Comparison of ENCODE assay signal across 21 mouse cellular contexts in the genomic region with DNA sequence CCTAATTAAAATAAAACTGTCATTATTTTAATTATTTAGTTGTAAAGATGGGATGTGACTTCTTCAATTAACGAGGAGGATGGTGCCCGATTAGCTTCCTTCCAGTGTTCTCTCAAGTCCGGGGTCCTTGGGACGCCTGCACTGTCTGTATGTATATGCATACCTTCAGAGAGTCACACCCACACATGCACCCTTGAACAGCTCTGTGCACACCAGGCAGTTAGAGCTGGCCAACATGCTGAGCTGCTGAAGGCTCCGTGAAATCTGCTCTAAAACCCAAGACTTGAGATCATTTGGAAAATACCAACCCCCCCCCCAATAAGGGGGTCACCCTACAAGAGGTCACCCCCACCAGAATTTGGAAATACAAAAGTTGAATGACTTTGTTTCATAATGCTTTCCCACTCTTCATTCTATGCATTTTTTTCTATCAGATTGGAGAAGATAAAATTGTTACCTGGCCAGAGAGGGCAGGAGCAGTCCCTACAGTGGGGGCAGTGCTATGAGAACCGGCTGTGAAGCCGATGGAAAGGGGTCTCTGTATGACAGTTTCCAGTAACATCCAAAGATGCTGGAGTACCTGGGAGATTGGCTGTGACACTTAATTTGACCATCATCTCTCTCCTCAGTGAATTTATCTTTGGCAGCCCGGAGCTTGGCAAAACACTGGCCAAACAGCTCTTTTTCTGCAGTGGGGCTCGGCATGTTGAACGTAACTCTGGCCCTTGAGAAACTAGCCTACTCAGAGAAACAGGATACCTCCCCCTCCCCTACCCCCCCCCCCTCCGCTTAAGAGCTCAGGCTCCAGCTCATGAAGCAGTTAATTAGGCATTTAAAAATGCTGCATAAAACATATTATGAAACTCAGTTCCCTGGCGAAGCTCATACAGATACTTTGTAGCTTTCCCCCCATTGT. TPM values are rescaled to one million over a fixed set of nuclear protein-coding genes. Genes with fewer than 3 reads are reported as not detected.
A peak's percentile ranks its signal among the peaks of the same experiment; 100 is the strongest.
DNase-seq lines count a peak whose midpoint lies in the region; ATAC-seq lines count a peak whose summit lies in the region.
"Had no signal": no experiment of that assay in that cellular context is flagged by ENCODE, and none has a peak within 500 bp of the region (broad histone marks: within the 10 kb centered on the region; RNA-seq: fewer than 3 reads in every experiment).

No protein-coding gene starts in this region.

- no peaks in the 10 kb centered on the region for H3K9me3 ChIP-seq in kidney, embryonic 14.5 days (ENCODE audit: control insufficient read depth, low read length)
- H3K9me3 ChIP-seq in limb, embryonic 11.5 days (ENCODE audit: control insufficient read depth, low read length): no peaks in the 10 kb centered on the region
- H3K9me3 ChIP-seq in limb, embryonic 10.5 days (replicated peaks): no peaks in the 10 kb centered on the region
- H3K9me3 ChIP-seq: forebrain, embryonic 10.5 days; forebrain, embryonic 13.5 days; heart, embryonic 15.5 days; hindbrain, embryonic 12.5 days; hindbrain, embryonic 15.5 days had no signal

- DNase-seq in cerebellum, postnatal 10 days: peak; percentile 32 to 39
- no peak for DNase-seq in kidney, adult 18-20 months
- no peak for DNase-seq in limb, embryonic 11.5 days (ENCODE audit: low spot score)
- DNase-seq in limb, embryonic 10.5 days (ENCODE audit: low spot score): no peak
- no peak for DNase-seq in urinary bladder, adult 2 months (ENCODE audit: low spot score)
- DNase-seq: adrenal gland, postnatal 10 days; adrenal gland, postnatal 36 days; cerebellum, adult 11-12 months; cerebellum, adult 8-10 months; gastrocnemius, postnatal 10 days; gastrocnemius, postnatal 36 days; heart, postnatal 10 days had no signal

- no peak overlapping the region; the same call in 1 of the 2 replicates for H3K4me2 ChIP-seq in kidney, embryonic 14.5 days (replicated peaks; ENCODE audit: low read depth, low read length)
- no peak overlapping the region for H3K4me2 ChIP-seq in limb, embryonic 11.5 days (ENCODE audit: low read depth, severe bottlenecking)
- H3K4me2 ChIP-seq: forebrain, embryonic 13.5 days; heart, embryonic 12.5 days; heart, embryonic 15.5 days; hindbrain, embryonic 12.5 days; hindbrain, embryonic 15.5 days had no signal

- no peak overlapping the region for H3K4me3 ChIP-seq in kidney, embryonic 14.5 days (ENCODE audit: low read length)
- no peak overlapping the region for H3K4me3 ChIP-seq in limb, embryonic 11.5 days (ENCODE audit: low read depth, low read length)
- H3K4me3 ChIP-seq in limb, embryonic 10.5 days: no peak overlapping the region
- H3K4me3 ChIP-seq: forebrain, embryonic 10.5 days; forebrain, embryonic 13.5 days; heart, embryonic 12.5 days; heart, embryonic 15.5 days; hindbrain, embryonic 12.5 days; hindbrain, embryonic 15.5 days had no signal

- peaks cover 3% of the 10 kb centered on the region; the same call in 1 of the 2 replicates for H3K27me3 ChIP-seq in kidney, embryonic 14.5 days (ENCODE audit: control insufficient read depth, insufficient read depth, low read length)
- H3K27me3 ChIP-seq in limb, embryonic 11.5 days (ENCODE audit: control insufficient read depth, insufficient read depth, low read length): no peaks in the 10 kb centered on the region
- H3K27me3 ChIP-seq in limb, embryonic 10.5 days (ENCODE audit: low read depth, poor library complexity, severe bottlenecking): no peaks in the 10 kb centered on the region
- H3K27me3 ChIP-seq: forebrain, embryonic 13.5 days; heart, embryonic 12.5 days; heart, embryonic 15.5 days; hindbrain, embryonic 12.5 days; hindbrain, embryonic 15.5 days had no signal

- no peak overlapping the region for H3K27ac ChIP-seq in kidney, embryonic 14.5 days (ENCODE audit: low read depth, low read length)
- no peak overlapping the region for H3K27ac ChIP-seq in limb, embryonic 11.5 days (replicated peaks; ENCODE audit: low read depth, low read length)
- H3K27ac ChIP-seq in limb, embryonic 10.5 days: no peak overlapping the region
- H3K27ac ChIP-seq: forebrain, embryonic 10.5 days; forebrain, embryonic 13.5 days; heart, embryonic 15.5 days; hindbrain, embryonic 12.5 days; hindbrain, embryonic 15.5 days had no signal

- ATAC-seq in cerebellum, adult (ENCODE audit: insufficient number of reproducible peaks, low FRiP score, low TSS enrichment): no peak
- peak; percentile 71; the same call in 1 of the 2 replicates for ATAC-seq in kidney, embryonic 14.5 days (ENCODE audit: low FRiP score, low TSS enrichment)
- ATAC-seq in limb, embryonic 11.5 days (ENCODE audit: insufficient number of reproducible peaks, low FRiP score, low TSS enrichment, low read depth): peak; percentile 39; the same call in 1 of the 2 replicates
- ATAC-seq: forebrain, embryonic 13.5 days; forebrain, embryonic 16.5 days had no signal

- no peaks in the 10 kb centered on the region for H3K4me1 ChIP-seq in kidney, embryonic 14.5 days (ENCODE audit: control insufficient read depth, insufficient read depth, low read length)
- no peaks in the 10 kb centered on the region for H3K4me1 ChIP-seq in limb, embryonic 11.5 days (ENCODE audit: control insufficient read depth, insufficient read depth, low read length)
- H3K4me1 ChIP-seq in limb, embryonic 10.5 days: no peaks in the 10 kb centered on the region
- H3K4me1 ChIP-seq: forebrain, embryonic 10.5 days; forebrain, embryonic 13.5 days; heart, embryonic 12.5 days; heart, embryonic 15.5 days; hindbrain, embryonic 12.5 days; hindbrain, embryonic 15.5 days had no signal

- 40% methylated on average over 12 of the region's 12 CpGs for WGBS in kidney, embryonic 14.5 days
- WGBS in limb, embryonic 11.5 days: 76% methylated on average over 12 of the region's 12 CpGs
- 79% methylated on average over 12 of the region's 12 CpGs for WGBS in limb, embryonic 10.5 days

- H3K9ac ChIP-seq in kidney, embryonic 14.5 days (ENCODE audit: low read depth, low read length): no peak overlapping the region
- no peak overlapping the region for H3K9ac ChIP-seq in limb, embryonic 11.5 days (ENCODE audit: low read length)
- H3K9ac ChIP-seq: forebrain, embryonic 13.5 days; heart, embryonic 12.5 days; heart, embryonic 15.5 days; hindbrain, embryonic 12.5 days; hindbrain, embryonic 15.5 days had no signal

- H3K36me3 ChIP-seq in kidney, embryonic 14.5 days (ENCODE audit: control insufficient read depth, insufficient read depth, low read length): no peaks in the 10 kb centered on the region
- no peaks in the 10 kb centered on the region for H3K36me3 ChIP-seq in limb, embryonic 11.5 days (ENCODE audit: control insufficient read depth, insufficient read depth, low read length)
- no peaks in the 10 kb centered on the region for H3K36me3 ChIP-seq in limb, embryonic 10.5 days
- H3K36me3 ChIP-seq: forebrain, embryonic 10.5 days; heart, embryonic 12.5 days; heart, embryonic 15.5 days; hindbrain, embryonic 12.5 days; hindbrain, embryonic 15.5 days had no signal

RNA-seq across cellular contexts. Expression of a gene that starts 36.5 kb away (rescaled TPM):
- 17.6 and 29.7 TPM in 2 replicates for polyA plus RNA-seq in kidney, embryonic 14.5 days (2014; fragmentation: Nextera tagmentation; extraction: Ambion mirVana)
- 72.2 and 78.6 TPM in 2 replicates for polyA plus RNA-seq in limb, embryonic 11.5 days (2014; fragmentation: Nextera tagmentation; extraction: Ambion mirVana)
- polyA plus RNA-seq in limb, embryonic 10.5 days (2016; fragmentation: Nextera tagmentation; extraction: Ambion mirVana): 39.9 and 58.5 TPM in 2 replicates
- 8.7 and 14.9 TPM in 2 replicates for polyA plus RNA-seq in urinary bladder, adult 2 months (2012; rRNA removed)

Comparison
In these comparisons a context has a peak if more than half of its experiments do, and no peak if none do; other contexts are left out.
1. DNase-seq: peak in cerebellum, postnatal 10 days (2 of 2); none in kidney, adult 18-20 months (single experiment), limb, embryonic 11.5 days (single experiment), limb, embryonic 10.5 days (single experiment) and urinary bladder, adult 2 months (single experiment).